Mouse (Mus musculus) cerebellum, adult 2 months (tissue): ENCODE results near the gene Fam102b.

Experiments used
- CTCF ChIP-seq: fragments of 200-500 bp; IDR thresholded peaks from 2 replicates; pipeline ENCODE4 v1.5.1; 2011; ENCODE audit warnings: low read depth, mild to moderate bottlenecking, control low read depth, low read length, moderate library complexity, borderline replicate concordance; ENCODE audit not compliant: insufficient read depth
- POLR2A ChIP-seq: fragments of 200-500 bp; IDR thresholded peaks from 2 replicates; pipeline ENCODE4 v1.6.1; 2011; ENCODE audit warnings: low read length, control low read depth, borderline replicate concordance; ENCODE audit not compliant: insufficient read depth

GRCm38 (mm10) chr3:108940001-108940633 is 87.3 kb downstream of the Fam102b start, which contains the start of gene Gm9857:
- TF ChIP-seq POLR2A (no peak), CTCF (no peak)
